Mouse (Mus musculus): ENCODE measurements around the gene A530084C06Rik.

- TF ChIP-seq POLR2A (IDR thresholded peaks at IDR 0.05; ENCODE audit: control insufficient read depth, extremely low read depth, insufficient read depth, low read length, poor library complexity) = no peak
- TF ChIP-seq CTCF (IDR thresholded peaks at IDR 0.05; ENCODE audit: borderline replicate concordance, control insufficient read depth, extremely low read depth, insufficient read depth, low read length, poor library complexity) = no peak
Measured at GRCm38 (mm10) chr13:31556964-31557767, 2.0 kb downstream of the A530084C06Rik start.
